Mouse (Mus musculus) ES-E14 (cell line): ENCODE measurements around the gene Rtn3. TPM values are rescaled to one million over a fixed set of nuclear protein-coding genes. Genes with fewer than 3 reads are reported as not detected.
A peak's percentile ranks its signal among the peaks of the same experiment; 100 is the strongest.

ENCODE experiments used
- DNase-seq: peaks from one replicate; pipeline ENCODE4 v3.0.0-alpha.2; 2013; ENCODE audit warnings: low read depth, low spot score
- H3K27ac ChIP-seq: 2 replicates; pipeline ENCODE4 v1.5.1; 2012; ENCODE audit warnings: low read depth, mild to moderate bottlenecking, low read length, moderate library complexity, mixed read lengths; ENCODE audit not compliant: poor library complexity, insufficient read depth, severe bottlenecking
- H3K36me3 ChIP-seq: 2 replicates; pipeline ENCODE4 v1.6.1; 2012; ENCODE audit warnings: mild to moderate bottlenecking, low read length, moderate library complexity, mixed read lengths; ENCODE audit not compliant: control insufficient read depth, poor library complexity, insufficient read depth, severe bottlenecking
- H3K4me1 ChIP-seq, 2 experiments: fragments of 150-350 bp in 1 of 2; sonication (generic) in 1 of 2; 2 replicates each; pipeline ENCODE4 v1.6.1; 2012; ENCODE audit warnings: low read length in 2 of 2, mild to moderate bottlenecking in 1 of 2, mixed read lengths in 1 of 2; ENCODE audit not compliant: control insufficient read depth in 2 of 2, insufficient read depth in 2 of 2, poor library complexity in 1 of 2
- H3K4me3 ChIP-seq, 2 experiments: fragments of 150-350 bp in 1 of 2; sonication (generic) in 1 of 2; 2 replicates each; pipeline ENCODE4 v1.5.1; 2012; ENCODE audit warnings: low read length in 2 of 2, low read depth in 1 of 2, mild to moderate bottlenecking in 1 of 2, mixed read lengths in 1 of 2; ENCODE audit not compliant: insufficient read depth in 1 of 2, poor library complexity in 1 of 2, severe bottlenecking in 1 of 2
- H3K9ac ChIP-seq: 2 replicates; pipeline ENCODE4 v1.6.1; 2012; ENCODE audit warnings: low read depth, mild to moderate bottlenecking, low read length, mixed read lengths; ENCODE audit not compliant: poor library complexity, insufficient read depth, severe bottlenecking
- H3K9me3 ChIP-seq: fragments of 150-350 bp; sonication (generic); 2 replicates; pipeline ENCODE4 v1.6.1; 2012; ENCODE audit warnings: low read depth, mild to moderate bottlenecking, low read length; ENCODE audit not compliant: control insufficient read depth, insufficient read depth
- CHD2 ChIP-seq: IDR thresholded peaks from 2 replicates; pipeline ENCODE4 v1.6.1; 2014; ENCODE audit warnings: mild to moderate bottlenecking, low read depth, low read length, inconsistent platforms
- HCFC1 ChIP-seq: IDR thresholded peaks from 2 replicates; pipeline ENCODE4 v1.6.1; 2012; ENCODE audit warnings: low read length, inconsistent platforms, borderline replicate concordance; ENCODE audit not compliant: insufficient read depth
- MAFK ChIP-seq: IDR thresholded peaks from 2 replicates; pipeline ENCODE4 v1.6.1; 2014; ENCODE audit warnings: mild to moderate bottlenecking, low read depth, low read length, inconsistent platforms; ENCODE audit not compliant: insufficient read depth
- ZC3H11A ChIP-seq: IDR thresholded peaks from 2 replicates; pipeline ENCODE4 v1.6.1; 2012; ENCODE audit warnings: low read depth, mild to moderate bottlenecking, inconsistent platforms, low read length, borderline replicate concordance
- ZNF384 ChIP-seq: IDR thresholded peaks from 2 replicates; pipeline ENCODE4 v1.6.1; 2012; ENCODE audit warnings: low read depth, low read length, inconsistent platforms
- in situ Hi-C, 2 experiments: fragments of 600-800 bp; cut with MboI; formaldehyde crosslinking; loops; one replicate each; pipeline ENCODE4 v1.15.1; 2025; ENCODE audit warnings: low sequenced_read_pairs in 2 of 2, inconsistent platforms in 1 of 2; ENCODE audit not compliant: unreplicated experiment in 2 of 2
- total RNA-seq: library from RNA; depleted of rRNA; stranded (reverse); fragments of 300-350 nt; gene quantifications from 2 replicates; pipeline ENCODE4 v1.2.3, GENCODE M21; 2012

The Rtn3 gene
- total RNA-seq, 1 experiment: 70.5 TPM

GRCm38 (mm10) chr19:7492682-7493081 lies 9.6 kb upstream of the Rtn3 start:
- Histone ChIP-seq H3K4me3 (no peak overlapping the region), H3K27ac (no peak overlapping the region), H3K4me1 (no peaks in the 10 kb centered on the region), H3K9me3 (no peaks in the 10 kb centered on the region), H3K9ac (no peak overlapping the region), H3K36me3 (no peaks in the 10 kb centered on the region)
- no peak for DNase-seq
- in situ Hi-C loops: no loop called here
- TF ChIP-seq ZC3H11A (no peak), ZNF384 (no peak), CHD2 (no peak), MAFK (no peak), HCFC1 (no peak)

GRCm38 (mm10) chr19:7491960-7492359 lies 8.9 kb upstream of the Rtn3 start:
- Histone ChIP-seq H3K9me3 (no peaks in the 10 kb centered on the region), H3K4me1 (no peaks in the 10 kb centered on the region), H3K36me3 (no peaks in the 10 kb centered on the region), H3K4me3 (no peak overlapping the region), H3K9ac (no peak overlapping the region), H3K27ac (no peak overlapping the region)
- TF ChIP-seq CHD2 (no peak), HCFC1 (no peak), ZNF384 (no peak), ZC3H11A (no peak), MAFK (no peak)
- in situ Hi-C loops: no loop called here
- DNase-seq: no peak

- H3K4me3 ChIP-seq: no peak overlapping the region
- no peaks in the 10 kb centered on the region for H3K9me3 ChIP-seq
- 0 out of 4 replicates have a peak, but pooled peaks cover 0 to 3% of the 10 kb centered on the region in 2 experiments for H3K4me1 ChIP-seq
- no peak for DNase-seq
- in situ Hi-C loops: no loop called here
- H3K36me3 ChIP-seq: no peaks in the 10 kb centered on the region
- TF ChIP-seq MAFK (no peak), ZC3H11A (no peak), ZNF384 (no peak), HCFC1 (no peak), CHD2 (no peak)
- H3K27ac ChIP-seq: no peak overlapping the region
- no peak overlapping the region for H3K9ac ChIP-seq
Observed at GRCm38 (mm10) chr19:7487680-7488079, 4.6 kb upstream of the Rtn3 start.

- H3K4me3 ChIP-seq: no peak overlapping the region
- in situ Hi-C loops: no loop called here
Observed at GRCm38 (mm10) chr19:7484076-7484475, 995 bp upstream of the Rtn3 start.

DNA sequence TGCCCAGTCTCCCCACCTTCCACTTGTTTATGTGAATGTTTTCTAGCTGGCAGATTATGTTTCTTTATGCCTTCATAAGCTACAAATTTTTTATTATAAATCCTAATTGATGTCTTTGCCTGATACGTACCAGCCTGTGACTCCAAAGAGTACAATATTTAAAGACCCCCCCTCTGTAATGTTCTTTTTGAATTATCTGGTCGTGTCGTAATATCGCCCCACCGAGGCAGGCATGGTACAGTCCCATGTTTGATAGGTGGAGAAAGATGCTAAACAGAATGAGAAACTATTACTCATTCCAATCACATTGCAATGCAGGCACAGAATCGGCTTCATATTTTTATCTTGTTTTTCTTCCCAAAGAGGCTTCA lies 416 bp upstream of the Rtn3 start:
- no peak overlapping the region for H3K9ac ChIP-seq
- DNase-seq: no peak
- H3K4me3 ChIP-seq: peak overlapping the region; percentile 18 to 43
- in situ Hi-C loops: no loop called here
- H3K9me3 ChIP-seq: no peaks in the 10 kb centered on the region
- H3K36me3 ChIP-seq: no peaks in the 10 kb centered on the region
- TF ChIP-seq MAFK (no peak), CHD2 (no peak), ZC3H11A (no peak), HCFC1 (no peak), ZNF384 (no peak)
- peaks cover 0 to 4% of the 10 kb centered on the region in 2 experiments; a peak in 1 of 4 replicates for H3K4me1 ChIP-seq
- no peak overlapping the region for H3K27ac ChIP-seq

More at GRCm38 (mm10) chr19:7484076-7484475, 995 bp upstream of the Rtn3 start:
- Histone ChIP-seq H3K9me3 (no peaks in the 10 kb centered on the region), H3K27ac (no peak overlapping the region), H3K9ac (no peak overlapping the region; the same call in 1 of the 2 replicates), H3K4me1 (peaks cover 0 to 4% of the 10 kb centered on the region in 2 experiments; a peak in 1 of 4 replicates), H3K36me3 (no peaks in the 10 kb centered on the region)
- no peak for DNase-seq
- TF ChIP-seq CHD2: no peak
- no peak for TF ChIP-seq ZNF384
- TF ChIP-seq MAFK: 0 out of 2 replicates have a peak, but pooled peaks have one; percentile 39
